Mouse (Mus musculus): ENCODE data around the gene Gpx7. TPM values are rescaled to one million over a fixed set of nuclear protein-coding genes. Genes with fewer than 3 reads are reported as not detected.

Gene Gpx7
- polyA plus RNA-seq, 1 experiment = 4.6 TPM

GRCm38 (mm10) chr4:108406138-108406860, 462 bp downstream of the Gpx7 start:
- peak overlapping the region; percentile 63 for H3K4me3 ChIP-seq (ENCODE audit: insufficient read depth, low read depth, low read length)
- H3K27ac ChIP-seq (replicated peaks; ENCODE audit: low read depth, low read length) = peak overlapping the region; percentile 63
- H3K4me1 ChIP-seq (ENCODE audit: control insufficient read depth, insufficient read depth, insufficient read length, low read length) = peaks cover 3% of the 10 kb centered on the region; the same call in 1 of the 2 replicates

GRCm38 (mm10) chr4:108405766-108406137, 1.0 kb downstream of the Gpx7 start:
- Histone ChIP-seq H3K4me3 (ENCODE audit: insufficient read depth, low read depth, low read length) (peak overlapping the region; percentile 63), H3K4me1 (ENCODE audit: control insufficient read depth, insufficient read depth, insufficient read length, low read length) (peaks cover 3% of the 10 kb centered on the region; the same call in 1 of the 2 replicates), H3K27ac (replicated peaks; ENCODE audit: low read depth, low read length) (peak overlapping the region; percentile 63)

- no peak overlapping the region for H3K4me3 ChIP-seq (ENCODE audit: insufficient read depth, low read depth, low read length)
- H3K27ac ChIP-seq (replicated peaks; ENCODE audit: low read depth, low read length) = no peak overlapping the region
- peaks cover 3% of the 10 kb centered on the region; the same call in 1 of the 2 replicates for H3K4me1 ChIP-seq (ENCODE audit: control insufficient read depth, insufficient read depth, insufficient read length, low read length)
These were observed 2.7 kb downstream of the Gpx7 start for GRCm38 (mm10) chr4:108403861-108404635.

GRCm38 (mm10) chr4:108400395-108400794, 6.4 kb downstream of the Gpx7 start:
- Histone ChIP-seq H3K4me3 (ENCODE audit: insufficient read depth, low read depth, low read length) (no peak overlapping the region), H3K27ac (replicated peaks; ENCODE audit: low read depth, low read length) (no peak overlapping the region), H3K4me1 (ENCODE audit: control insufficient read depth, insufficient read depth, insufficient read length, low read length) (no peaks in the 10 kb centered on the region)

GRCm38 (mm10) chr4:108394236-108394635, 12.5 kb downstream of the Gpx7 start:
- no peak overlapping the region for H3K4me3 ChIP-seq (ENCODE audit: insufficient read depth, low read depth, low read length)
- no peak overlapping the region for H3K27ac ChIP-seq (replicated peaks; ENCODE audit: low read depth, low read length)
- H3K4me1 ChIP-seq (ENCODE audit: control insufficient read depth, insufficient read depth, insufficient read length, low read length) = 0 out of 2 replicates have a peak, but pooled peaks cover 2% of the 10 kb centered on the region

GRCm38 (mm10) chr4:108392558-108392957, 14.2 kb downstream of the Gpx7 start:
- no peak overlapping the region for H3K4me3 ChIP-seq (ENCODE audit: insufficient read depth, low read depth, low read length)
- H3K27ac ChIP-seq (replicated peaks; ENCODE audit: low read depth, low read length) = no peak overlapping the region
- H3K4me1 ChIP-seq (ENCODE audit: control insufficient read depth, insufficient read depth, insufficient read length, low read length) = 0 out of 2 replicates have a peak, but pooled peaks cover 2% of the 10 kb centered on the region

- no peak overlapping the region for H3K4me3 ChIP-seq (ENCODE audit: insufficient read depth, low read depth, low read length)
- H3K4me1 ChIP-seq (ENCODE audit: control insufficient read depth, insufficient read depth, insufficient read length, low read length) = 0 out of 2 replicates have a peak, but pooled peaks cover 2% of the 10 kb centered on the region
- peak overlapping the region; percentile 90 for H3K27ac ChIP-seq (replicated peaks; ENCODE audit: low read depth, low read length)
These were observed 15.6 kb downstream of the Gpx7 start for GRCm38 (mm10) chr4:108391124-108391523.

DNA sequence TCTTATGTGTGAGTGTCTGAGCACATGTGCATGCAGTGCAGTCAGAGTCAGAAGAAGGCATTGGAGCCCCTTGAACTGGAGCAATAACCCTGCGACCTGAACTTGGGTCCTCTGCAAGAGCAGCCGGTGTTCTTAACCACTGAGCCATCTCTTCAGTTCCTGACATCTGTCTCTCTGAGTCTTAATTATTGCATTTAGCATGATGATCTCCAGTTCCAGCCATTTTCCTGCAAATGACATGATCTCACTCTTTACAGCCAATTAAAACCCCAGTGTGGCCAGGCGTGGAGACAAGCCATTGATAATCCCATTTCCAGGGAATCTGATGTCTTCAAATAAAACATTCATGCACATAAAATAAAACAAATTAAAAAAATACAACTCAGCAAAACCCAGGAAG, 18.0 kb downstream of the Gpx7 start:
- H3K4me3 ChIP-seq (ENCODE audit: insufficient read depth, low read depth, low read length) = no peak overlapping the region
- H3K4me1 ChIP-seq (ENCODE audit: control insufficient read depth, insufficient read depth, insufficient read length, low read length) = 0 out of 2 replicates have a peak, but pooled peaks cover 2% of the 10 kb centered on the region
- no peak overlapping the region for H3K27ac ChIP-seq (replicated peaks; ENCODE audit: low read depth, low read length)

- Histone ChIP-seq H3K4me3 (ENCODE audit: insufficient read depth, low read depth, low read length) (peak overlapping the region; percentile 50), H3K27ac (replicated peaks; ENCODE audit: low read depth, low read length) (peak overlapping the region; percentile 59), H3K4me1 (ENCODE audit: control insufficient read depth, insufficient read depth, insufficient read length, low read length) (peaks cover 2% of the 10 kb centered on the region; the same call in 1 of the 2 replicates)
These were observed 19.0 kb downstream of the Gpx7 start for GRCm38 (mm10) chr4:108387681-108388253.

DNA sequence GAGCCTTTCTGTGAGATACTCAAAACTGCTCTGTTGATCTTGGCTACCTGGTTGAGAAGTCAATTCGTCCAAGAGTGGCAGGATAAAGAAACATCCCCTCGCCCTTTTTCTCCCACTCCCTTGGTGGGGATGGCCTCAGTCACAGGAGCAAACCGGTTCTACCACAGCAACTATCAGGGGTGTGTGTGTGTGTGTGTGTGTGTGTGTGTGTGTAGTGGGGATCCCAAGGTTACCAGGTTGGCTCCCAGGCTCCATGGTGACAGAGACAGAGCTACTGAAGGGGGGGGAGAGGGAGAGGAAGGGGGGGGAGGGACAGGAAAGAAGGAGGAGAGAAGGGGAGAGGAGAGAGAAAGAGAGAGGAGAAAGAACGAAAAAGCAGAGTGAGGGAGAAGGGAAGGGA, 19.7 kb downstream of the Gpx7 start:
- Histone ChIP-seq H3K27ac (replicated peaks; ENCODE audit: low read depth, low read length) (no peak overlapping the region; the same call in 1 of the 2 replicates), H3K4me3 (ENCODE audit: insufficient read depth, low read depth, low read length) (peak overlapping the region; percentile 50; the same call in 1 of the 2 replicates), H3K4me1 (ENCODE audit: control insufficient read depth, insufficient read depth, insufficient read length, low read length) (peaks cover 2% of the 10 kb centered on the region; the same call in 1 of the 2 replicates)

GRCm38 (mm10) chr4:108386087-108386486, 20.7 kb downstream of the Gpx7 start:
- Histone ChIP-seq H3K27ac (replicated peaks; ENCODE audit: low read depth, low read length) (no peak overlapping the region), H3K4me1 (ENCODE audit: control insufficient read depth, insufficient read depth, insufficient read length, low read length) (peaks cover 1% of the 10 kb centered on the region; the same call in 1 of the 2 replicates)

GRCm38 (mm10) chr4:108383183-108383714, 23.5 kb downstream of the Gpx7 start, which contains the start of gene Shisal2a:
TSS of gene Shisal2a (minus strand) at chr4:108383349.
- Histone ChIP-seq H3K4me3 (ENCODE audit: insufficient read depth, low read depth, low read length) (peak within 1 kb of the TSS; percentile 44), H3K4me1 (ENCODE audit: control insufficient read depth, insufficient read depth, insufficient read length, low read length) (no peaks in the 10 kb centered on the region; the same call in 1 of the 2 replicates), H3K27ac (replicated peaks; ENCODE audit: low read depth, low read length) (no peak within 1 kb of the TSS)

More at GRCm38 (mm10) chr4:108386087-108386486, 20.7 kb downstream of the Gpx7 start:
- H3K4me3 ChIP-seq (ENCODE audit: insufficient read depth, low read depth, low read length) = no peak overlapping the region

DNA sequence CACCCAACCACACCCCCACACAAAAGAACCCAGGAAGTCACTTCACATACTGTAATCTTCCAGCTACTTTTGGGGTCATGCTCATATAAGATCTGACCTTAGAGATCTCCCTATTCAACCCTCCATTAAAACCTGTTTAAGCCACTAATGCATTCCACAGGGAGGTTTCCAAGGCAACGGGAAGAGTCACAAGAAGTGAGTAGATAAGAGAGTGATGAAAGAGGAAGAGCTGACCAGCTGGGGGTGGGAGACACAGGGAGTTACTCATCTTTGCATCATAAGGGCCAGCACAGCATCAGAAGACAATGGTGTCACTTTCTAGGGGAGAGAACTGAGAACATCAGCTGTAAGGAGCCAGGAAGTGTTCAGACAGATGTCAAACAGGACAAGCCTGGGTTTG, 26.6 kb downstream of the Gpx7 start:
- Histone ChIP-seq H3K4me1 (ENCODE audit: control insufficient read depth, insufficient read depth, insufficient read length, low read length) (no peaks in the 10 kb centered on the region; the same call in 1 of the 2 replicates), H3K27ac (replicated peaks; ENCODE audit: low read depth, low read length) (no peak overlapping the region), H3K4me3 (ENCODE audit: insufficient read depth, low read depth, low read length) (no peak overlapping the region)

DNA sequence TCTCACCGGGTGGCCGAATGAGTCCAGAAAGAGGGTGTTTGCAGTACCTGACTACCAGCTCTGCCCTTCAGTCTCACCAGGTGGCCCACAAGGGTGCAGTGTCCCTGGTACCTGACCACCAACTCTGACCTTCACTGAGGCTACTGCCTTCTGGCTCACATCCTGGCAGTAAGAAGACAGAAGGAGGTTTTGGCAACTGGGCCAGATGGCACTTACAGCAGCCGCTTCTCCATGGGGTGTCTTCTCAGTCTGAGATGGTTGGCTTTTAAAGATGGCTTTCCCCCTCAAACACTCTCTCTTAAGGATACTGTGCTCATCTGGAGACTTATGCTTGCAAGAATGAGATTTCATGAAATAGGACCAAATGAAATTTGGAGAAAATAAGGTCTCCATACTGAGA, 27.3 kb downstream of the Gpx7 start:
- no peaks in the 10 kb centered on the region; the same call in 1 of the 2 replicates for H3K4me1 ChIP-seq (ENCODE audit: control insufficient read depth, insufficient read depth, insufficient read length, low read length)
- H3K4me3 ChIP-seq (ENCODE audit: insufficient read depth, low read depth, low read length) = no peak overlapping the region
- no peak overlapping the region for H3K27ac ChIP-seq (replicated peaks; ENCODE audit: low read depth, low read length)

GRCm38 (mm10) chr4:108372166-108372565, 34.6 kb downstream of the Gpx7 start:
- H3K27ac ChIP-seq (replicated peaks; ENCODE audit: low read depth, low read length) = no peak overlapping the region
- peaks cover 2% of the 10 kb centered on the region; the same call in 1 of the 2 replicates for H3K4me1 ChIP-seq (ENCODE audit: control insufficient read depth, insufficient read depth, insufficient read length, low read length)
- no peak overlapping the region for H3K4me3 ChIP-seq (ENCODE audit: insufficient read depth, low read depth, low read length)

Data from brown adipose tissue, adult 24 weeks (tissue).